Mouse (Mus musculus) stomach, postnatal 0 days (tissue): ENCODE measurements around the gene Snx11. TPM values are rescaled to one million over a fixed set of nuclear protein-coding genes. Genes with fewer than 3 reads are reported as not detected.
A peak's percentile ranks its signal among the peaks of the same experiment; 100 is the strongest.

ENCODE experiments used
- ATAC-seq: fragments of 200-750 bp; cut with Nextera tagmentation; 2 replicates; pipeline ENCODE4 v1.8.0; 2017; ENCODE audit not compliant: low FRiP score, low TSS enrichment
- DNase-seq: peaks from one replicate; pipeline ENCODE4 v3.0.0-alpha.2; 2016; ENCODE audit warnings: low spot score
- H3K27ac ChIP-seq: fragments of 300-500 bp; sonication (generic); replicated peaks from 2 replicates; pipeline ENCODE4 v1.5.1; 2014; ENCODE audit warnings: mild to moderate bottlenecking, control low read depth
- H3K27me3 ChIP-seq: fragments of 300-500 bp; sonication (generic); 2 replicates; pipeline ENCODE4 v1.6.1; 2014; ENCODE audit warnings: low read length; ENCODE audit not compliant: control insufficient read depth, insufficient read depth
- H3K36me3 ChIP-seq: fragments of 300-500 bp; sonication (generic); 2 replicates; pipeline ENCODE4 v1.6.1; 2014; ENCODE audit warnings: low read length, mixed read lengths; ENCODE audit not compliant: control insufficient read depth, insufficient read depth
- H3K4me1 ChIP-seq: fragments of 300-500 bp; sonication (generic); replicated peaks from 2 replicates; pipeline ENCODE4 v1.6.1; 2014; ENCODE audit warnings: antibody characterized with exemption; ENCODE audit not compliant: control insufficient read depth, insufficient read depth
- H3K4me2 ChIP-seq: fragments of 300-500 bp; sonication (generic); replicated peaks from 2 replicates; pipeline ENCODE4 v1.6.1; 2014; ENCODE audit warnings: low read depth, mild to moderate bottlenecking, control low read depth, moderate library complexity
- H3K4me3 ChIP-seq: fragments of 300-500 bp; sonication (generic); 2 replicates; pipeline ENCODE4 v1.5.1; 2014; ENCODE audit warnings: low read depth, low read length, control low read depth
- H3K9ac ChIP-seq: fragments of 300-500 bp; sonication (generic); 2 replicates; pipeline ENCODE4 v1.6.1; 2014; ENCODE audit warnings: mild to moderate bottlenecking, low read length, control low read depth, mixed read lengths
- H3K9me3 ChIP-seq: fragments of 300-500 bp; sonication (generic); 2 replicates; pipeline ENCODE4 v1.6.1; 2016; ENCODE audit warnings: low read length; ENCODE audit not compliant: control insufficient read depth
- CTCF ChIP-seq: IDR thresholded peaks from 2 replicates; pipeline ENCODE4 v1.5.1; 2016; ENCODE audit warnings: antibody characterized with exemption, low read depth, mild to moderate bottlenecking, moderate library complexity
- EP300 ChIP-seq: optimal IDR thresholded peaks from 2 replicates; pipeline ENCODE3; 2016; ENCODE audit warnings: antibody characterized with exemption
- WGBS: fragments of 180-500 bp; shearing (Covaris S2); extraction: QIAGEN DNeasy Blood & Tissue Kit; methylation state at CpG from one replicate; pipeline ENCODE4 v1.1.7; 2014; 5-methylcytosine and 5-hydroxymethylcytosine counted together
- polyA plus RNA-seq: library from polyadenylated mRNA; unstranded; fragments of >200 nt; fragmentation: Nextera tagmentation; extraction: Ambion mirVana; gene quantifications from 2 replicates; pipeline ENCODE4 v1.2.1, GENCODE M21; 2015

The Snx11 gene
- polyA plus RNA-seq, 1 experiment from 2014 or later: 17.6 TPM

- TF ChIP-seq CTCF: no peak
- no peak for TF ChIP-seq EP300
- Histone ChIP-seq H3K27me3 (no peaks in the 10 kb centered on the region), H3K4me1 (no peaks in the 10 kb centered on the region), H3K27ac (no peak overlapping the region), H3K4me2 (no peak overlapping the region), H3K9ac (no peak overlapping the region), H3K9me3 (no peaks in the 10 kb centered on the region), H3K4me3 (no peak overlapping the region), H3K36me3 (peaks cover 22% of the 10 kb centered on the region)
- 73% methylated on average over 5 of the region's 5 CpGs for WGBS
- DNase-seq (no peak), ATAC-seq (no peak)
These were observed 28.2 kb upstream of the Snx11 start for GRCm38 (mm10) chr11:96805606-96806005.

- Histone ChIP-seq H3K4me2 (no peak overlapping the region), H3K27ac (no peak overlapping the region), H3K27me3 (no peaks in the 10 kb centered on the region), H3K4me3 (no peak overlapping the region), H3K36me3 (peaks cover 5% of the 10 kb centered on the region; the same call in 1 of the 2 replicates), H3K4me1 (no peaks in the 10 kb centered on the region), H3K9me3 (no peaks in the 10 kb centered on the region), H3K9ac (no peak overlapping the region)
- DNase-seq: no peak
- TF ChIP-seq CTCF (no peak), EP300 (no peak)
- no peak for ATAC-seq
- 91% methylated on average over 2 of the region's 2 CpGs for WGBS
These were observed 22.2 kb upstream of the Snx11 start for GRCm38 (mm10) chr11:96799511-96799910.

GRCm38 (mm10) chr11:96796586-96796985 is 19.2 kb upstream of the Snx11 start:
- Histone ChIP-seq H3K36me3 (no peaks in the 10 kb centered on the region), H3K4me2 (no peak overlapping the region), H3K9ac (no peak overlapping the region), H3K4me1 (no peaks in the 10 kb centered on the region), H3K4me3 (no peak overlapping the region), H3K27me3 (no peaks in the 10 kb centered on the region), H3K27ac (no peak overlapping the region), H3K9me3 (no peaks in the 10 kb centered on the region)
- ATAC-seq (no peak), DNase-seq (no peak)
- WGBS: 47% methylated on average over 1 of the region's 1 CpGs
- TF ChIP-seq CTCF (peak; percentile 63), EP300 (no peak)

- Histone ChIP-seq H3K4me2 (no peak overlapping the region), H3K9me3 (no peaks in the 10 kb centered on the region), H3K36me3 (no peaks in the 10 kb centered on the region), H3K4me3 (no peak overlapping the region), H3K27me3 (no peaks in the 10 kb centered on the region), H3K27ac (no peak overlapping the region), H3K9ac (no peak overlapping the region), H3K4me1 (no peaks in the 10 kb centered on the region)
- DNase-seq (no peak), ATAC-seq (no peak)
- no peak for TF ChIP-seq EP300
- no peak for TF ChIP-seq CTCF
- 93% methylated on average over 2 of the region's 2 CpGs for WGBS
These were observed 18.7 kb upstream of the Snx11 start for GRCm38 (mm10) chr11:96796081-96796480.

DNA sequence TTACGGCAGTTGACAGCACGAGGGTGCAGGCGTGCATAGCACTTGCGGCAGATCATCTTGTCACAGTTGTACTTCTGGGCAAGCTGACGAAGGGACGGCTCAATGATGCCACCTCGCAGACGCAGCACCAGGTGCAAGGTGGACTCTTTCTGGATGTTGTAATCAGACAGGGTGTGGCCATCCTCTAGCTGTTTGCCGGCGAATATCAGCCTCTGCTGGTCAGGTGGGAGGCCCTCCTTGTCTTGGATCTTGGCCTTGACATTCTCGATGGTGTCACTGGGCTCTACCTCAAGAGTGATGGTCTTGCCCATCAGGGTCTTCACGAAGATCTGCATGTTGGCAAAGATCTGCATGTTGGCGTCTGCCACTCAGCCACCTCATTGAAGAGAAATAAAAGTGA is 18.1 kb upstream of the Snx11 start:
- H3K4me1 ChIP-seq: peaks cover under 1% of the 10 kb centered on the region; the same call in 1 of the 2 replicates
- no peaks in the 10 kb centered on the region for H3K9me3 ChIP-seq
- H3K27ac ChIP-seq: no peak overlapping the region
- H3K4me2 ChIP-seq: no peak overlapping the region
- ATAC-seq: no peak
- WGBS: 87% methylated on average over 13 of the region's 13 CpGs
- no peaks in the 10 kb centered on the region for H3K27me3 ChIP-seq
- DNase-seq: no peak
- no peak overlapping the region for H3K9ac ChIP-seq
- TF ChIP-seq CTCF: no peak
- TF ChIP-seq EP300: no peak
- no peaks in the 10 kb centered on the region for H3K36me3 ChIP-seq
- H3K4me3 ChIP-seq: no peak overlapping the region

DNA sequence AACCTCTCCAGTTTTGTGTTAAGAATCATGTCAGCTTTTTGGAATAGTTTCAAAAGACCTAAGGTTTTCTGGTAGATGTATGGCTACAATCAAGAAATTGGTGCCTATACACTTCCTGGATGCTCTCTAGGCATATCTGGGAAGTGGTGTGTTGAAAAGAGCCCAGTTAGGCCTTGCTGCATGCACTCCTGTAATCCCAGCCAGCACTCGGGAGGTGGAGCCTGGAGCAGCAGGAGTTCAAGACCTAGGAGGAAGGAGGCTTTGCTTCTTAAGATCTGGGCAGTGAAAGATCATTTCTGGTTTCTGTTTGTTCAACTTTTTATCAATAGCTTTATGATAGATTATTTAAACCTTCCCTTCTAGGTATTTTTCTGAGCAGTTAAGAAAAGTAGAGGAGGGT is 13.3 kb upstream of the Snx11 start:
- Histone ChIP-seq H3K9ac (no peak overlapping the region; the same call in 1 of the 2 replicates), H3K4me1 (peaks cover 6% of the 10 kb centered on the region), H3K4me3 (no peak overlapping the region), H3K4me2 (no peak overlapping the region), H3K27me3 (no peaks in the 10 kb centered on the region), H3K9me3 (no peaks in the 10 kb centered on the region), H3K27ac (no peak overlapping the region), H3K36me3 (no peaks in the 10 kb centered on the region)
- TF ChIP-seq CTCF (no peak), EP300 (no peak)
- WGBS: 10% methylated on average over 1 of the region's 1 CpGs
- ATAC-seq (no peak), DNase-seq (no peak)
